Mouse (Mus musculus) left cerebral cortex, adult 18-20 months (tissue): ENCODE results near the gene L3mbtl2. TPM values are rescaled to one million over a fixed set of nuclear protein-coding genes. Genes with fewer than 3 reads are reported as not detected.
"Not testable (repeated sequence)": the region's sequence is repeated elsewhere in the genome, so short reads cannot be mapped to it uniquely, and the experiment has no call there.

Experiments
- DNase-seq, 2 experiments: peaks; one replicate each; pipeline ENCODE4 v3.0.0; 2021 to 2022; ENCODE audit warnings: low spot score in 2 of 2, mixed read lengths in 1 of 2
- long read RNA-seq, 2 experiments: library from polyadenylated mRNA; stranded (forward); transcript quantifications; one replicate each; pipeline ENCODE4 v2.0.0; 2021
- total RNA-seq, 2 experiments: library from RNA; stranded (reverse); gene quantifications; 2 replicates each; pipeline ENCODE4 v1.2.3; 2021

The L3mbtl2 gene
- total RNA-seq: 10 to 100 TPM; 35.5 to 37.9 TPM
- long read RNA-seq, experiment 1, transcript L3mbtl2-201 (17 exons, 3,487 nt): major isoform, 52 of 65 reads
- long read RNA-seq, experiment 1, partial matches to known transcripts: 6 of 65 reads
- long read RNA-seq, experiment 1, other reads (novel, unspliced or antisense): 7 of 65 reads
- long read RNA-seq, experiment 2, transcript L3mbtl2-201 (17 exons, 3,487 nt): major isoform, 39 of 48 reads
- long read RNA-seq, experiment 2, partial matches to known transcripts: 3 of 48 reads
- long read RNA-seq, experiment 2, other reads (novel, unspliced or antisense): 5 of 48 reads

DNA sequence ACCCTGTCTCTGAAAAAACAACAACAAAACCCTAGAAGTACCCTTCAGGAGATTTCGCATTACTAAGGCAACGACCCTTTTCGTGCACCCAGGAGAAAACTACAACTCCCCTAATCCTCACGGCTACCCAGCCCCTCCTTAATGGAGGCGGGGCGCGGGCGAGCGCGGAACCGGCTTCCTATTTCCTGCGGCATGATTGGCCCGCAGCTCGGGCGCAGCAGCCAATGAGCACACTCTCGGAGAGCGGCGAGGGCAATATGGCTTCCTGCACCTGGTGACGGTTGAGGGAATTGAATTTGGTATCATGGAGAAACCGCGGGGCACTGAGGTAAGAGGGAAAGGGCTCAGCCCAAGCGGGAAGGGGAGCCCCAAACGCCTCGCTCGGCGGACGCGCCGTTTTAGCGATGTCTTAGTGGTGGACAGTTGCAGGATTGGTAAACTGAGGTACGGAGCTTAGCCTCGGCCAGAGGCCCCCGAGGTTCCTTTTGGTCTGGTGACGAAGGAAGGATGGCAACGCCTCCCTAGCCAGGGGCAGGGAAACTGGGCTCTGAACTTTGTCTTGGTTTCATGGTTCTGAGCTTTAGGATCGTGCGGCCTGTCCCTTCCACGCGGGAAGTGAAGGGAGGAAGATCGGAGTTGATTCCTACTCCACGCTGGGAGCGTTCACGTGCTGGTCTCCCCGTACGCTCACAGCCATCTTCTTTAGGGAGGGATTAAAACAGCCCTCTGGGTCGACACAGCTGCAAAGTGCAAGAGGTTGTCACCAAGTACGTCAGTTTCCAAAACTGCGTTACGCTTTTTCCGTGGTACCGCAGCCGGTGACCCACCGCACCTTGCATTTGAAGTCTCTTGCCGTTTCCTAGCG lies at the start of gene L3mbtl2:
Gene L3mbtl2, plus strand, starts transcription at position 193 of the 865 bp plus-strand sequence.
- peak; percentile 88 to 91 for DNase-seq

DNA sequence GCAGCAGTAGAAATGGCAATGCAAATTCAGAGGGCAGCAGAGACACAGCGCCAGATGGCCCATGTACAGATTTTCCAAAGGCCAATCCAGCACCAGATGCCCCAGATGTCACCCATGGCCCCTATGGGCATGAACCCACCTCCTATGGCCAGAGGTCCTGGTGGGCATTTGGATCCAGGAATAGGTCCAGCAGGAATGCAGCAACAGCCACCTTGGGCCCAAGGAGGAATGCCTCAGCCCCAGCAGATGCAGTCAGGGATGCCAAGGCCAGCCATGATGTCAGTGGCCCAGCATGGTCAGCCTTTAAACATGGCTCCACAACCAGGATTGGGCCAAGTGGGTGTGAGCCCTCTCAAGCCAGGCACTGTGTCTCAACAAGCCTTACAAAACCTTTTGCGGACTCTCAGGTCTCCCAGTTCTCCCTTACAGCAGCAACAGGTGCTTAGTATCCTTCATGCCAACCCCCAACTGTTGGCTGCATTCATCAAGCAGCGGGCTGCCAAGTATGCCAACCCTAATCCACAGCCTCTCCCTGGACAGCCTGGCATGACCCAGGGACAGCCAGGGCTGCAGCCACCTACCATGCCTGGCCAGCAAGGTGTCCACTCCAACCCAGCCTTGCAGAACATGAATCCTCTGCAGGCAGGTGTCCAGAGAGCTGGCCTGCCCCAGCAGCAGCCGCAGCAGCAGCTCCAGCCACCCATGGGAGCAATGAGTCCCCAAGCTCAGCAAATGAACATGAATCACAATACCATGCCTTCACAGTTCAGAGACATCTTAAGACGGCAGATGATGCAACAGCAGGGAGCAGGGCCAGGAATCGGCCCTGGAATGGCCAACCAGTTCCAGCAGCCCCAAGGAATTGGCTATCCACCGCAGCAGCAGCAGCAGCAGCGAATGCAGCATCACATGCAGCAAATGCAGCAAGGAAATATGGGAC lies 13.9 kb upstream of the L3mbtl2 start:
- no peak for DNase-seq

DNA sequence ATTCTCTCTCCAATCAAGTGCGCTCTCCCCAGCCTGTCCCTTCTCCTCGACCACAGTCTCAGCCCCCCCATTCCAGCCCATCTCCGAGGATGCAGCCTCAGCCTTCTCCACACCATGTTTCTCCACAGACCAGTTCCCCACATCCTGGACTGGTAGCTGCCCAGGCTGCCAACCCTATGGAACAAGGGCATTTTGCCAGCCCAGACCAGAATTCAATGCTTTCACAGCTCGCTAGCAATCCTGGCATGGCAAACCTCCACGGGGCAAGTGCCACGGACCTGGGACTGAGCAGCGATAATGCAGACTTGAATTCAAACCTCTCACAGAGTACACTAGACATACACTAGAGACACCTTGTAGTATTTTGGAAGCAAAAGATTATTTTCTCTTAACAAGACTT lies 13.1 kb upstream of the L3mbtl2 start:
- no peak for DNase-seq

DNA sequence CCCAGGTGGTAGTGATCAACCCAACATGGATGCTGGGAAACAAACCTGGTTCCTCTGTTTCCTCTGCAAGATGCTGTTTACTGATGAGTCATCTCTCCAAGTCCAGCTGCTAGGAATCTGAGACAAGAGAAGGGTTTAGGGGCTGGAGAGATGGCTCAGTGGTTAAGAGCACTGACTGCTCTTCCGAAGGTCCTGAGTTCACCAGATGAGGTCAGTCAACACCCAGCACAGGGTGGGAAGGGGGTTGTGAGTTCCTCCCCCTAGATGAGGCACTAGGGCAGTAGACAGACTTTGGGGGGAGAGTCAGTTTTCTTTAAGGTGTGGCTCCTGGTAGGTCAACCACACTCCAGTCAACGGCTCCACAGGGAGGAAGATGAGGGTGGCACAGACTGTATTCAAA lies 2.0 kb upstream of the L3mbtl2 start:
- DNase-seq: no peak

DNA sequence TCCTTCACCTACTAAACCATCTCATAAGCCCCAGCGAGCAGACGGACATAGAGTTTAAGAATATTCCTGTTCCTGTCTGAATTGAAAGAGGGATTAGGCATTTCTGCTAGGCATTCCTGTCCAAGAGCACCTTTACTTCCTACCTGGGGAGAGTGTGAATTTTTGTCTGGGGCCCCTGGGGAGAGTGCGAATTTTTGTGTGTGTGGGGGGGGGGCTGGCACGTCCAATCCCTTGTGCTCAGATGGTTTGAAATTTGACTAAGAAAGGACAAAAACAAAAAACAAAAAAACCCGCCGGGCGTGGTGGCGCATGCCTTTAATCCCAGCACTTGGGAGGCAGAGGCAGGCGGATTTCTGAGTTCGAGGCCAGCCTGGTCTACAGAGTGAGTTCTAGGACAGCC lies 408 bp upstream of the L3mbtl2 start:
- no peak for DNase-seq

DNA sequence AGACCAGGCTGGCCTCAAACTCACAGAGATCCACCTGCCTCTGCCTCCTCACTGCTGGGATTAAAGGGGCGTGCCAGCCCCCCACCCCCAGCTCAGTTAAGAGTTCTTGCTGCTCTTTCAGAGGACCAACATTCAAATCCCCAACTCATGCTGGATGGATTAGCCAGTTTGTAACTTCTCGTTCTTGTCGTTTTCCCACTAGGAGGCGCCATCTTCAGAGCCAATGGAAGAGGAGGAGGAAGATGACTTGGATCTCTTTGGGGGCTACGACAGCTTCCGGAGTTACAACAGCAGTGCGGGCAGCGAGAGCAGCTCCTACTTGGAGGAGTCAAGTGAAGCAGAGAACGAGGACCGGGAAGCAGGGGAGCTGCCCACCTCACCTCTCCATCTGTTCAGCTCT lies 3.3 kb downstream of the L3mbtl2 start:
- DNase-seq: no peak

DNA sequence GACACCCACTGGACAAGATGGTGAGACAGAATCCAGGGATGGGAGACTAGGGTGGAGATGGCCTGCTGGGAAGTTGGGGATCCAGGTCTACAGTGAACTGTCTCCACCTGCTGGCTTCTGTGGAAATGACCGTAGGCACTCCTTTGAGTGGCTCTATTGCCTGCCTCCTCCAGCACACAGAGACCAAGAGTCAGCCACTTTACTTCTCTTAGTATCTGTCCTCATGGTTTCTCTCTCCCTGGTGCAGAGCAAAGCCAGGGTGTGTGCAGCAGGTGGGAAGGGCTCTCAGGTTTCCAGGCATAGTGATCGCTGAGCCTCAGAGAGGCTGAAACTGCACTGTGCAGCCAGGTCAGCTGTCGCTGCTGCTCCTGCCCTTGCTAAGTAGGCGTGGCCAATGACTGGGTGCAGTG lies 6.5 kb downstream of the L3mbtl2 start:
- peak in 1 of 2 experiments; percentile 37 for DNase-seq

DNA sequence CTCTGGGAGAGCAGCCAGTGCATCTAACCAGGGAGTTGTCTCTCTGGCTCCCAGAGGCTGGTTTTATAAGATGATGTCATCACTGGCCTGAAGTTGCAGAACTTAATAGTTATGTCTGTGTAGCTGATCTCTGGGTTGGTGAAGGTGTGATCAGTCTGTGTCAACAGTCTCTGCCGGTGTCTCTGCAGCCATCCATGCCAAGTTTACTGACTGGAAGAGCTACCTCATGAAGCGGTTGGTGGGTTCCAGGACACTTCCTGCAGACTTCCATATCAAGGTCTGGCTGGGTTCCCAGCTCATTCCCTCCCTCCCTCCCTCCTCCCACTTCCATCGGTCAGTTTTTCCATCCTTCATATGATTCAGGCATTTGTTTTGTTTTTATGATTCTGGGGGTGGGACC lies 12.9 kb downstream of the L3mbtl2 start:
- DNase-seq: no peak

DNA sequence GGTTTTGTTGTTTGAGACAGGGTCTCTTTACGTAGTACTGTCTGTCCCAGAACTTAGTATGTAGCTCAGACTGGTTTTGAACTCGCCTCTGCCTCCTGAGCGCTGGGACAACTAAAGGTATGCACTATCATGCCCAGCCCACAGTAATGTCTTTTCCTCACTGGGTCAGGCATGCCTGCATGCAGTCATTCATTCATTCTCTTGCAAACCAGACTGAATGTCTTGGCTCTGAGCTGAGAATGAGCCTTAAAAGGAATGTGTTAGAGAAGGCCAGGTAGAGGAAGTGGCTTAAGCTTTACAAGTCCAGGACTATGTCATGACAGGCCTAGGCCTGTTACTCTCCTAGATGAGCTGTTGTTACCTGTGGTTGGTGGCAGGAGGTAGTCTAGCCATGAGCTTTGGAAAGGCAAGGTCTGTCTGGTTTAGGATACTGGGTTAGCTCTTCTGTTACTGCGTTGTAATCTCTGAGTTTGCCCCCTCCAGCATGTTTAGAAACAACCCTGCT lies 16.7 kb downstream of the L3mbtl2 start:
- no peak for DNase-seq

DNA sequence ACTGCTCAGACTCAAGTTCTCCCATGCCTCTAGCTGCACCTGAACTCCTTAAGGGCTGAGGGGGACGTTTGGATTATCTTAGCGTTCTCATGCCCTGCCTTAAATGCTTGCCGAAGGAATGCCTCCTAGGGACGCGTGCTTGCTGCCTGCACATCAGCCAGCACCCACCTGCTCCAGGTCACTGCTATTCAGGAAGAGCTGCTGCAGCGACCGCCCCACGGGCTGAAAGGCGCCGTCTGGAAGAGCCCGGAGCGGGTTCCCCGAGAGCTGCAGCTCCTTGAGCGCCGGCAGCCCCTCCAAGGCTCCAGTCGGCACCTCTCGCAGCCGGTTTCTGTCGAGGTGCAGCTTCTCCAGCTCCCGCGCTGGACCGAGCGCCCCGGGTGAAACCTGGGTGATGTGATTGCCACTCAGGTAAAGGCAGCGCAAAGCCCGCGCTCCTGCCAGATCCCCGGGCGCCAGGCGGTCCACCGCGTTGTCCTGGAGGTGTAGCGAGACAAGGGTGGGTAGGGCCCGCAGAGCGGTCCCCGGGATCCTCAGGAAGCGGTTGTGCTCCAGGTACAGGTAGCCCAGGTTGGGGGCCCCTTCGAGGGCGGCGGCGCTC lies 29.8 kb downstream of the L3mbtl2 start:
- peak in 1 of 2 experiments; percentile 8 for DNase-seq

DNA sequence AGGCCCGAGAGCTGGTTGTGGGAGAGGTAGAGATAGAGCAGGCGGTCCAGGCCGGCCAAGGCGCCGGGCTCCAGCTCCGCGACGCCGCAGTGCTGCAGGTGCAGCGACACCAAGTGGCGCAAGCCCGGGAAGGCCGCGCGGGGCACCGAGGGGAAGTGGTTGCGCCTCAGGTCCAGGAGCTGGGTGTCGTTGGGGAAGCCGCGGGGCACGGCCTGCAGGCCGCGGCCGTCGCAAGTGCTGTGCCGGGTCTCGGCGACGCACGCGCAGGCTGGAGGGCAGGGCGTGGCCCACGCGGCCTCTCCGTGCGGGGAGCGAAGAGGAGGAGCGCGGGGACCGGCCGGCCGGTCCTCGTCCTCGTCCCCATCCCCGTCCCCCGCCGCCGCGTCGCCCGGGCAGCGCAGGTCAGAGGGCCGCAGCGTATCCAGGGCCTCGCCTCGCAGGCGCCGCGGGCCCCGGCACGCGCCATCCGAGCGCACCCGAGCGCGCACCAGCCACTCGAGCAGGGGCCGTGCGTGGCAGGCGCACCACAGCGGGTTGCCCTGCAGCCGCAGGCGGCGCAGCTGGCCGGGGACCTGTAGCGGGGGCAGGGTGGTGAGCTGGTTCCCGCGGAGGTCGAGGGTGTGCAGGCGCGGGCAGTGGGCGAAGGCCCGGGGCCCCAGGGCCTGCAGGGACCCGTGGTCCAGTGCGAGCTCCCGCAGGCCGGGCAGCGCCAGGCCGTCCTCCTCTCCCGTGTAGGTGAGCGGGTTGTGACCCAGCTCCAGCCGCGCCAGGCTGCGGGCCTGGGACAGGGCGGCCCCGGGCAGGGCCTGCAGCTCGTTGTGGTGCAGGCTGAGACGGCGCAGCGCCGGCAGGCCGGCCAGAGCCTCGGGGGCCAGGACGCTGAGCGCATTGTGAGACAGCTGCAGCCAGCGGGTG lies 30.5 kb downstream of the L3mbtl2 start:
- DNase-seq: peak; percentile 73 to 74

DNA sequence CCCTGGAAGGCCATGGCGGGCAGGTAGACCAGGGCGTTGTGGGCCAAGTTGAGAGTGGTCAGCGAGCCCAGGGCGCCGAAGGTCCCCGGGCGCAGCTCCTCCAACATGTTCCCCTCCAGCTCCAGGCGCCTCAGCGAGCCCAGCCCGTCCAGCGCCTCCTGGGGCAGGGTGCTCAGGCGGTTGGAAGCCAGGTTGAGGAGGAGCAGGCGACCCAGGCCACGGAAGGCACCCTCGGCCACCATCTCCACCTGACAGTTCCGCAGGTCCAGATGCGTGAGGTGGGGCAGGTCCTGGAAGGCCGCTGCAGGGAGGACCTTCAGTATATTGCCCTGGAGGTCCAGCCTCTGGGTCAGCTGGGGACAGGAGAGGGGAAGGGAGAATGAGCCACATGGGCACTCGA lies 31.2 kb downstream of the L3mbtl2 start:
- no peak for DNase-seq

DNA sequence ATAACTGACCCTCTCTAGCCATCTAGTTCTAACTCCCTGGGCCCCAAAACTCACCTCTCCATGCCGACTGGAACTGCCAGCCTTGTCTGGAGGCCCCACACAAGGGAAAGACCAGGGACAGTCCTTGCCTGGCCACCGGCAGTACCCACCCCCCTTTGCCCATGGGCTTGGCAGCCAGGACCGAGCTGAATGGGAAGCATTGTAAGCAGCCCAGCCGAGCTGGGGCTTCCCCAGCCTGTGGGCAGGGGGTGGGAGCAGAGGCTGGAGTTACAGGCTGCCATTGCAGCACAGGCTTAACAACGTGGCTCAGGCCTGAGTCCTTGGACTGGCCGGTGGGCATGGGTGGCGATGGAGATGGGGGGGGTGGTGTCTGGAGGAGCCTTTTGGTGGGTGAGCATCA lies 33.5 kb downstream of the L3mbtl2 start, which contains the start of gene Chadl:
Gene Chadl, minus strand, starts transcription at position 113 of the 400 bp plus-strand sequence.
- DNase-seq: peak in 1 of 2 experiments; percentile 33

DNA sequence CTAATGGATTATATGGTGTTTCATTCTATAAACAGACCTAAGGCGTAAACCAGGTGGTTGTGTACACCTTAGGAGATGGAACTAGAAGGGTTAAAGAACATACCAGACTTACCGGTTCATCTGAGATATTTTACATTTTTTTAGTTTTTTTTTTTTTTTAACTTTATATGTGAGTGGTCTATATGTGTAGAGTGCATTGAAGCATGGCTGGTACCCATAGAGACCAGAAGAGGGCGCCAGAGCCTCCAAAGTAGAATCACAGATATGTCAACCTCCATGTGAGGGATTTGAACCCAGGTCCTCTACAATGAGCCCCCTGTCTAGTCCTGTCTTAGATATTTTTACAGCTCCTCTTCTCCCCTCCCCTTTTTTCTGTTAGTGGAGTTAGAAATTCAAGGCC lies 34.2 kb downstream of the L3mbtl2 start:
- peak in 1 of 2 experiments; percentile 21 for DNase-seq

DNA sequence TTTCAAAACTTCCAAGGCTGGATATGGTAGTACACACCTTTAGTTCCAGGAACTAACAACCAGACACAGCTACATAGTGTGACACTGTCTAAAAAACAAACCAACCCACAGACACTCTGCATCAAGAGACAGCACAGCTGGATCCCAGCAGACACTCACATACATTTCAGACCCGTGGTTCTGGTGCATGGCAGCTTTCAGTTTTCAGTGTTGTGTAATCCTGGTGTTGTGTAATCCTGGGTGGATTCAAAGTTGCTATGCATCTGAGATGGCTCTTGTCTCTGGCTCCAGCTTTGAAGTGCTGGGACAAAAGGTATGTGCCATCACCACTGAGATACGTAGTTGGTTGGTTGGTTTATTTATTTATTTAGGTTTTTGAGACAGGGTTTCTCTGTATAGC lies 34.8 kb downstream of the L3mbtl2 start:
- no peak for DNase-seq

DNA sequence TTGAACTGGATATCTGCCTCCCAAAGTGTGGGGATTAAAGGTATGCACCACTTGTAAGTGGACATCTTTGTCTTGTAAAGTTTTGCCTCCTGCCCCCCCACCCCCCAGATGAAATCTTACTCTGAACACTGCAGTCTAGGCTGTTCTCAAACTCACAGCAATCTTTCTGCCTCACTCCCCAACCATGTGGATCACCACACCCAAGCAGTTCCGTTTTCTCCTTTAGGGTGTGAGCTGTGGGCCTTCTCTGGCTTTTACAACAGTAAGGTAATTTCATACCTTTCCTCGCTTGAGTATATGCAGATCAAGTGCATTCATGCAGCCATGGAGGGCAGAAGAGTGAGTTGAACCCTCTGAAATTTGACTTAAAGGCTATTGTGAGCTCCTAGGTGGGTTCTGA lies 36.5 kb downstream of the L3mbtl2 start:
- no peak for DNase-seq

DNA sequence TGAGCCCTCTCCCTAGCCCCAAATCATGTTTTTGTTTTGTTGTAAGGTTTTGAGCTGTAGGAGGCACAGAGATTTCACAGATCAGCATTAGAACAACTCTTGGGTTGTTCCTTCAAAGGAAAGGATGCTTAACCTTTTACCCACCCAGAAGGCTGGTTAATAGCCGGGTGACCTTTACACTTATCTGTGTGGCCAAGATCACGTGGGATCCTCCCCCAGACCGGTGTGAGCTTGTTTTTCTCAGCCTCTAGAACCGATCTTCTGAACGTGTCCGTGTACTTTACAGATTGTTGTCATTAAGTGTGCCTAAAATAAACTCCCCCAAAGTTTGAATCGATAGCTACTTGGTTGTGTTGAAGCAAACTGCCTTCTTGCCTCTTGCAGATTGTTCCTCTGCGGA lies 36.9 kb downstream of the L3mbtl2 start:
- no peak for DNase-seq

DNA sequence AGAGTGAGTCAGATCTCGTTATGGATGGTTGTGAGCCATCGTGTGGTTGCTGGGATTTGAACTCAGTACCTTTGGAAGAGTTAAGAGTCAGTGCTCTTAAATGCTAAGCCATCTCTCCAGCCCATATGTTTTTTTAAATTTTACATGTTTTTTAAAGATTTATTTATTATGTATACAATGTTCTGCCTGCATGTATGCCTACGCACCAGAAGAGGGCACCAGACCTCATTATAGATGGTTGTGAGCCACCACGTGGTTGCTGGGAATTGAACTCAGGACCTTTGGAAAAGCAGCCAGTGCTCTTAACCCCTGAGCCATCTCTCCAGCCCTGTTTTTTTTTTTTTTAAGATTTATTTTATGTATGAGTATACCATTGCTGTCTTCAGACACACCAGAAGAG lies 37.7 kb downstream of the L3mbtl2 start:
- not testable (repeated sequence) for DNase-seq

DNA sequence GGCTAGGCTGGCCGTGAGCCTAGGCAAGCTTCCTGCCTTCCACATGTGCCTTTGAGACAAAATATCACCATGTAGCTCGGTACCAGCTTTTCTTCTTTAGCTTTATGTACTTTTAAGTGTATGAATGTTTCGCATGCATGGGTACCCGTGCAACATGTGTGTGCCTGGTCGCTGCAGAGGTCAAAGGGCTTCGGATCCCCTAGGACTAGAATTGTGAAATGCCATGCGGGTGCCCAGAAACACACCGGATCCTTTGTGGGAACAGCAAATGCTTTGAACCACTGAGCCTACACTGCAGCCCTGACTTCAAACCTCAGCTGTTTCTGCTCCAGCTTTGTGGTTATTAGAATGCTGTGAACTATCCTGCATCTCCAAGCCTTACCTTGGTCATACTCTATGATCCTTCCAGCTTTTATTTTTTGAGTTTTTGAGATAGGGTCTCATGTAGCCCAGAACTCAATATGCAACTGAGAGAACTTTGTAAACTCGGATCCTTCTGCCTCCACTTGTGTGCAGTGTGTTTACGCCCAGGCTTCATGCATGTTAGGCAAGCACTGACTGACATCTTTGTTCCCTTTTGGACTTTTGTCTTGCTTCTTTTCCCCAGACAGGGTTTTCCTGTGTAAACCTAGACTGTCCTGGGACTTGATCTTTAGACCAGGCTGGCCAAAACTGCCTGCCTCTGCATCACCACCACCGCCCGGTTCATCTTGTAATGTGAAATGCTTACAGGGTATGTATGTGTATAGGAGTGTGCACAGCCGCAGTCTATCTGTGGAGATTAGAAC lies 38.8 kb downstream of the L3mbtl2 start:
- DNase-seq: no peak
